Mouse (Mus musculus): ENCODE data around the gene Pkp1.

The Pkp1 gene

DNA sequence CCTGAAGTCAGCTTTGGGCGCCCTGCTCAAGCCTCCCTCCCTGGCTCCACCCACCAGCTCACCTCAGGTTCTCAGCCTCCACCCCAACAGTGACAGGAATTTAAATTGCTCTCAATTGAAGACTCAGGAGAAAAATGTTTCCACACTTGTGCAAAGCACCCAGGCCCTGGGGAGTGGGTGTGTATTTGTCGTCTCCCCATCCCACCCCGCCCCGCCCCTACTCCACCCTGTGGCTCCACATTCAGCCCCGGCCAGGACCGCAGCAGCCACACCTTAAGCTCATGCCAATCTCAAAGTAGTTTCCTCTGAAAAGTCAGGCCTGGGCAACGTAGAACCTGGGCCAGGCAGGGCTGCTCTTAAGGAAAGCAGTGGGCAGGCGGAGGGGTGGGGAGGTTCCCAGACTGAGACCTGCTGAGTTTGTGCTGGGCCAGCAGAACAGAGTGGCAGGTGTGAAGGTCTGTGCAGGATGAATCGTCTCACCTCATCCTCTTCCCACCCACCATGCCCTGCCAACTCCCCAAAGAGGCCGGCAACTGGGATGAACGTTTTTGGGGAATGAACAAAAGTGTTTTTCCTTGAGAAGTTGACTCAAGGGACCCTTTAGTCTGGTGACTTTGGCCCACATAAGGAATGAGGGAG, 61.8 kb downstream of the Pkp1 start:
- no peak for DNase-seq (ENCODE audit: low spot score)

DNA sequence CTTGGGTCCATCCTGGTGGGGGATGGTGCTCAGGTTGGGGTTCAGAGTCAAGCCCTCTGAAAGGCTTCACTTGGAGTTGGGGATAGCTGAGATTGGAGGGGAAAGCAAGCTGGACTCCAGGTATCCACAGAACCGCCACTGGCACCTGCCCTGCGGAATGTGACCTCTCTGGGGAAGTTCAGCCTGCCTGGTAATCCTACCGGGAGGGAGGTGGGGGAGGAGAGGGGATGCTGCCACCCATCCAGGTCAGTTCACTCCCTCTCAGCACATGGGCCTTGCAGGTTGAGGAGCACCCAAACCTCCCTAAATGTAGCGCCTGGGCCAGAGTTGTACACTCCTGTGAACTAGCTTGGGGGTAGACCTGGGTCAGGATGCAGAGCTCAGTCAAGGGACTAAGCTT, 62.9 kb downstream of the Pkp1 start:
- no peak for DNase-seq (ENCODE audit: low spot score)

DNA sequence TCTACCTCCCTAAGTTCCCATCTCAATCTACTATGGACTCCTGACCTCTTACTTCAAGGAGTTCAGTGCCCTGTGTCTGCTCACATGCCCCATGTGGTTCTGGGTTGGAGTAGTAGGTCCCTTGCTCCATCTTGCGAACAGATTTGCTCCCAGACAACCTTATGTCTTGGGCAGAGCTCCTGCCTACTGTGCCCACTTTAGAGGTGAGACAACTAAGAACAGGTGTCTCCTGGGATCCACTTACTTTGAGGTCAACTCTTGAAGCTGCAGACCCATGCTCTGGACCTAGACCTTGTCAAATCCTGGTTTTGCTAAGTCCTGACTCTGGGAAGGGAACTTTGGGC, 63.7 kb downstream of the Pkp1 start:
- DNase-seq (ENCODE audit: low spot score): no peak

DNA sequence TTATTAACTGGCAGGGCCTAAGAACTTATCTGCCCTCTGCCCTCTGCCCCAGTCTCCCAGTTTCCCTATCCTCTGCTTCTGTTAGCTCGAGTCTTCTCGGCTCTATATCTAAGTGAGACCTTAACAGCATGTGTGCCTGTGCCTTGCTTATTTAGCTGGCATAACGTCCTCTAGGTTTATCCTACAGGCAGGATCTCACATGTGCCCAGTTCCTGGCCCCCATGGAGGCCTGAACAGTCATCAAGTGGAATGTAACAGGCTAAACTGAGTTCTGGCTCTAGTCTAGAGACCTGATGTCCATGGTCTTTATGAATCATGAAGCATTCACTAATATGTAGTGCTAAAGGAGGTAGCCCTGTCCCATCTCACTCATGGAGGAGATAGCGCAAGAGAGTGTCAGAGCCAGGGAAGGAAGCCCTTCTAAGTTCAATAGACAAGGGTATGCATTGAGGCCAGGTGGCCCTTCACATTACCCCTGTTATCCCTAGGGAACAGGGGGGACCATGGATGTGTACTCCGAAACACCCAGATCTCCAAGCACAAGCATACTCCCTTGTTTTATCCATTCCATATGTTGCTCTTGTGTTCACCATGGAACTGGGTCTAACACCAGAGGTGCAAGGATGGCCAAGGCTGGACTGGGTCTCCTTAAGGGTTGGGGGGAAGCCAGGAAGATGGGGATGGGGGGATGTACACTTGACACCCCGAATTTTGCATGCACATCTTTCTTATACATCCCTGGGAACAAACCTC, 64.2 kb downstream of the Pkp1 start:
- no peak for DNase-seq (ENCODE audit: low spot score)

DNA sequence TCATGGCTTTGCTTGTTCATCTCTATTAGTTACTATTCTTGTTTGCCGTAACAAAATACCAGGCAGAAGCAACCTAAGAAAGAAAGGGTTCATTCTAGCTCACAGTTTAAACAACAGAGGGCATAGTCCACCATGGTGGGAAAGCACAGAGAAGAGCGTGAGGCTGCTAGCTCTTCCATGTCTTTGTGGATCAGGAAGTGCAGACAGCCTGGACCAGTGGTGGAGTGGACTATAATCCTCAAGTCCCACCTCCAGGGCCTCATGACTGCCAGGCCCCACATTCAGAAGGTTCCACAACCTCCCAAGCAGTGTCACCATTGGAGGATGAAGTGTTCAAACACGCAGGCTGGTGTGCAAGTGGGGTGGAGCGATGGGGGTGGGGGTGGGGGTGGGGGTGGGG, 65.8 kb downstream of the Pkp1 start:
- DNase-seq (ENCODE audit: low spot score): no peak

DNA sequence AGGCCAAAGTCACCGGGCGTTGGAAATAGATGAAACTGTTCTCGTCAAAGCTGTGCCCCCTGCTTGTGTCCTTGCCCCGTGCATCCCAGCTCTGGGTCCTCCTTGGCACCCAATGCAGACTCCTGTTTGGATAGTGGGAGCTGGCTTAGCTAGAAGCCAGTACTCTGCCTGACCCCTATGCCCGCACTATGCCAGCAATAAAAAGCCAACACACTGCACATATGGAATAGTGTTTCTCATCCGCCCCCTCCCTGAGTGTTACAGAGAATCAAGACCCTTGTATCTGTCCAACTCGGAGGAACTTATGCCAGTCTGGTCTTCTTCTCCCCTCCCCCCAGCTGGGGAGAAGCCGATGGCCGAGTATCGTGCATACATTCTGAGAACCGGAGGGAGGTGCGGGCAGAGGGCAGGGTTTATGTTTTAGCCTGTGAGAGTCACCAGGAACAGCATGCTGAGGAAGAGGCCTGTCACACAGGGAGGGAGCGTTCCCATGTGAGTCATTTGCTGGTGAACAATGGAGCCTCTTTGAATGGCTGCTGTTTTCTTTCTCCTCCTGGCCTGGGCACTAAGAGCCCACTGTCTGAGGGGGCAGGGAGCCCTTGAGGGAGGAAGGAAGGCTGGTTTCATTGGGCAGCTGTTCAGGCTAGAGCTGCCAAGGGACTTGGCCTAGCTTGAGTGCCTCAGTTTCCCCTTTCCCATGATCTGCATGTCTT, 66.8 kb downstream of the Pkp1 start:
- no peak for DNase-seq (ENCODE audit: low spot score)

DNA sequence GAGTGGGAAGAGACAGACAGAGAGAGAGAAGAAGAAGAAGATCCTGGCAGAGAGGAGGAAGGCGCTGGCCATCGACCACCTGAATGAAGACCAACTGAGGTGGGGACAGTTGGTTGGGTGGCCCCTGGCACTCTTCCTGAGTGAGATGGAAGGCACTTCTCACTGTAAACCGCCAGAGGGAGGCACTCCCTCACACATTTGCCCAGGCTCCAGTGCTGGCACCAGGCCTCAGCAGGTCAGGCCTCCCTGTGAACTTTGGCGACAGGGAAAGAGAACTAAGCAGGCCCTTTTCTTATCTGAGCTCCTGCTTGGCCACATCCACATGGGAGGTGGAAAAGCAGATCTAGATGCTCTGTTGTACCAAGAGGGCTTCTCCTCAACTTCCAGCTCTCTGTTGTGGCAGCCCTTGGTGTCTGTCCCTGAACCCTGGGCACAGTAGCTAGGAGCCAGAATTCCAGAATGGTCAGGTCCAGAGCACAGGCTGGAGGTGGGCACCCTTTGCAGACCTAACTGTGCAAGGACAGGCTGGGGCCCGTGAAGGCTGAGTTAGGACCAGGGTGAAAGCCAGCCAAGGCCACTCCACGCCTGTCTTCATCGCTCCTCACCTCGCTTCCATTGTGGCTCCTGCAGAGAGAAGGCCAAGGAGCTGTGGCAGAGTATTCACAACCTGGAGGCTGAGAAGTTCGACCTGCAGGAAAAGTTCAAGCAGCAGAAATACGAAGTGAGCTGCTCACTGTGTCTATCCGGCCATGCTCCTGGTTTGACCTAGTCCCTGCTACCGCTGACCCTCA, 68.1 kb downstream of the Pkp1 start:
- peak; percentile 78 for DNase-seq (ENCODE audit: low spot score)

DNA sequence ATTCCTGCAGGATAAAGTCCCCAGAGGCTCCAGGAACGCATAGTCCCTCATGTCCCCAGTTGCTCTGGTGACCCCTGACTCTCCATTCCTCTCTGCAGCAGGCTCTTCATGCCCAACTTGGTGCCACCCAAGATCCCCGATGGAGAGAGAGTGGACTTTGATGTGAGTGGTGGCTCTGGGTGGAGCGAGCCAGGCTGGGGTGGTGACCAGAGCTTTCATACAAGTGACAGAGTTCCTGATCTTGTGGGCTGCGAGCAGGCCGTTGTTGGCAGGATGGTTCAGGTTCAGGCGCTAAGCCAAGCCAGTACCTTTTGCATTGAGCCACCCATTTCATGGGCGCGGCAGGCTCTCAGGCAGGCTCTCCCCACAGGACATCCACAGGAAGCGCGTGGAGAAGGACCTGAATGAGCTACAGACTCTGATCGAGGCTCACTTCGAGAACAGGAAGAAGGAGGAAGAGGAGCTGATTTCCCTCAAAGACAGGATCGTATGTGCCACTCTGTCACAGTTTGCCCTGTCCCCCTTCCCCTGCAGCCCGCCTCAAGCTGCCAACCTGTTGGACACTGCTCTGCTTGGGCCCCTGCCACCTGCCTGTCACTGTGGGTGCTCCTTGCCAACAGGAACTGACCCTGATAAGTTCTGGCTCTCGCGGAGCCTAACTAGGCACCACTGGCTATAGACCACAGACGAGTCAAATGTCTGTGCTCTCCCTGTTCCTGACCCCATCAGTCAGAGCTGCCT, 71.2 kb downstream of the Pkp1 start:
- DNase-seq (ENCODE audit: low spot score): no peak

DNA sequence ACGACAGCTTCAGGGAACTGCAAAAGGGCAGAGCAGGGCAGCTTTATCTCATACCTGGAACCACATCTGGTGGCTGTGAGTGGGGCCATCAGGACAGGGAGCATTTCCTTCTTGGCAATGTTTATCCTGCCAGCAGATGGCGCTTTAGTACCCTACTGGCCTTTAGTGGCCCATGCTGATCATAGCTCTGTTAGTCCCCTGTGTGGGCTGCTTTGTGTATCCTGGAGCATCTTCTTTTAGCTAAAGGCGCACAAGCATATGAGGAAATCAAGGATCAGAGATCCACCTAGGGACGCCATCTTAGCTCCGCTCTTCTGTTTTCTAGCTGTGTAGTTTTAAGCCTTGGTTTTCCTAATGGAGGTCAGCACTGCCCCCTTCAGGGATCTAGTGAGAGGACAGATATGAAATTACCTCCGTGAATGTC, 71.9 kb downstream of the Pkp1 start:
- DNase-seq (ENCODE audit: low spot score): peak; percentile 67

DNA sequence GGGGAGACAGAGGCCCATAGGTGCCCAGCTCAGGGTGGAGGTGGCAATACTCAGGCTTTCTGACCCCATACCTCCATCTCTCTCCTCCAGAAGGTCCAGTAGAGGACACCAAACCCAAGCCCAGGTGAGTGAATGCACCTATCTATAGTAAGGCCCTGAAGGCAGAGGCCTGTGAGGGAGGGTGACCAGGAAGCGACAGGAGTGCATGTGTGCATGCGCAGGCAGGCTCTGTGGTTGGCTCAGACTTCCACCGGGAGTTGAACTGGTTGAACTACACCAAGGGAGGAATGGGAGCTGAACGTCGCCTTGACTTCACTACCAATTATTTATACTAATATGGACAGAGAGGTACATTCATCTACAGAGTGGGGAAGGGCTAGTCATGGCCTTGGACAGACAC, 72.4 kb downstream of the Pkp1 start:
- no peak for DNase-seq (ENCODE audit: low spot score)

DNA sequence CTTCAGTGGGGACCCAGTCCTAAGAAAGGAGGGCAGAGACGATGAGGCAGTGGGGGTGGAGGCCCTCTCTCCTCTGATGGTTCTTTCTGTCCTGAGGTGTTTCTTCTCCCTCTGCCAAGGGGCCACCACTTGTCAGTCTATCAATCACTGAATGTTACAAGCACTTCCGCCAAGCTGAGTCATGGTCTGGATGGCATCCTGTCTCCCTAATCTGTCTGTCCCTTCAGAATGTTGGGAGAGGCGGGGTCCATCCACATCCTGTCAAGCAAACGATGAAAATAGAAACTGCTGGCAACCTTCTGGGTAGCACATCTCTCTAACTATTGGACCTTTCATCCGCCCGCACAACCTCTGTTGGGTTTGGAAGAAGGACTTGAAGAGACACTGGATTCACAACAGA, 74.5 kb downstream of the Pkp1 start:
- no peak for DNase-seq (ENCODE audit: low spot score)

DNA sequence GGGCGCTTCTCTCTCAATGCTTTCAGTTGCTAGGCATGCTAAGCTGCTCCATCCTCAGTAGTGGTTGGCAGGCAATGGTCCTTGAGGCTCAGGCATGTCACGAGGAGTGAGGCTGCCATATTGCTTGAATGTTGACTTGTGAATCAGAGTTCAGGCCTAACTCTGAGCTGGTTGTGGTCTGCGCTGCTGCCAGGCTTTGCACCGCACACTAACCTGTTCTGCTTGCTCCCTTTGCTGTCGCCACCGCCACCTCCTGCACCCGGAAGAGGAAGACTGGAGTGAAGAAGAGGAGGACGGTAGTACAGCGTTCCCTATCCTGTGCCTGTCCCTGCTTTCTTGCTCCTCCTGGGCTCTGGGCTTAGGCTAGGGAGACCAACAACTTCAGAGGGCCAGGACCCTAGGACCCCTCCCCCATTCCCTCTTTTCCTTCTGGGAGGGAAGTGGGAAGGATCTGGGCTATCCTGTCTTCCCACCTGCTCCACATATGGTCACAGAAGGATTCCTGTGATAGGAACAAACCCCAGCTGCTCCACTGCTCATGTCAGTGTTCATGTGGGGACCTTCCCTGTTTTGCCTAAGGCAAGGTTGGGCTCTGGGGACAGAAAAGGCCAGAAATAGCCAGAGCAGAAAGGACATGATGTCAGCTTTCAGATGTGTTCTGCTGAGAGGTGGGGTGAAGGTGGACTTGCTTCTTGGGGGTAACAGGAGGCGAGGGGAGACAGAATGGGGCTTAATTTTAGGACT, 75.3 kb downstream of the Pkp1 start:
- no peak for DNase-seq (ENCODE audit: low spot score)

DNA sequence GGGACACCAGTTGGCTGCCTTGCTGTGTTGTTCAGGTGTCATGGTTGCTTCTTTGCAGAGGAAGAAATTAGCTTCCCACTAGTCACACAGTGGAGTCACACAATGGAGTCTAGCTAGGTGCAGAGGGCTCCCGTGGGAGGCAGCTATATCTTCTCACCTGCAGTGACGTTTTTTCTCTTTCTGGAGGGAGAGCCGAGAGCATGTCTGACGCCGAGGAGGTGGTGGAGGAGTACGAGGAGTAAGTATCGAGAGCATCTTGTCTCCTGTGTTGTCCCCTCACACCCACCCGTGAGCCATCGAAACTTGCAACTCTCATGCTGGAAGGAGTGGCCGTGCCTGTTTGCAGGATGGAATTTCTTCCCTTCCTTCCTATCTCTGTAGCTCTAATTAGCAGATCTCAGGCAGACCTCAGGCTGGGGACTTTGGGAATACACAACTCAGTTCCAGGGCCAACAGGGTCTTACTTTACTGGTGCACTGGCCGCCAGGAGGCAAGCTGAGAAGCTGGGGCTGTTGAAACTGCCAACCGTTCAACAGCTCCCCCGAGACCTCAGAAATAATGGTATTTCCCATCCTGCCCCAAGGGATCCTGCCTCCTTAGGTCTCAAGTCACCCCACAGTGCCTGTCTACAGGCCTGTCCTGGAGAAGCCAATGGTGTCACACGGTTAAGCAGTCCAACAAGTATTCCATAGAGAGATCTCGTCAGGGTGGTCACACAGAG, 78.2 kb downstream of the Pkp1 start:
- DNase-seq (ENCODE audit: low spot score): no peak

DNA sequence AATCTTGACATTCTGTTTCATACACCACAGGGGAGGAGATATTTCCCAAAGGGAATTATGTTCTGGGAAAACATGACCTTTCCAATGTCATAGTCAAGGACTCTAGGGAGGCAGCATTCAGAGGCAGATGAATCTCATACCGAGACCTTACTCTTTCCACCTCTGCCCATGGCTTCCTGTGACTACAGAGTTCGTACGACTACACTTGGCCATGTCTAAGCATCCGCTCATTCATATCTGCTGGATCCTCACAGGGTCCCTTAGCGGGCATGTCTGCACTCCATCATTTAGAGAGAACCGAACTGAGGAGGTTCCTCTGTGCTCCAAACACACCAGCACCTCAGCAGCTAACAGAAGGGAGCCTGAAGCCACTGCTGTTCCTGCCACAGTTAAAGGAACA, 79.9 kb downstream of the Pkp1 start:
- no peak for DNase-seq (ENCODE audit: low spot score)

DNA sequence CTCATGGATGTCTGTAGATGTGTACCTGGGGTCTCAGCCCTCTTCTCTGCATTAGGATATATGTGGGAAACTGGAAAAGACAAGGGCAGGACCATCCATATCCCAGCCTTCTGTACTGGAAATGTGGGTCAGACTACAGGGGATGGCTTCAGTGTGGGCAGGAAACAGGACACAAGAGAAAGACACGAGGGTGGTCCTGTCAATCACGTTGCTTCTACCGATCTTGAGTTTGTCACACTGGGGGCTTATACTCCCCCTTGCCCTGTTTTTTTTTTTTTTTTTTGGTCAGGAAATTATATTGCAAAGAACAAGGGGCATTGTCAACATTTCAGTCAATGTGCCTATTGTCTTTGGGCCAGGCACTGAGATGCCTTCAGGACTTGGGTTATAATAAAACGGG, 80.4 kb downstream of the Pkp1 start:
- DNase-seq (ENCODE audit: low spot score): no peak

DNA sequence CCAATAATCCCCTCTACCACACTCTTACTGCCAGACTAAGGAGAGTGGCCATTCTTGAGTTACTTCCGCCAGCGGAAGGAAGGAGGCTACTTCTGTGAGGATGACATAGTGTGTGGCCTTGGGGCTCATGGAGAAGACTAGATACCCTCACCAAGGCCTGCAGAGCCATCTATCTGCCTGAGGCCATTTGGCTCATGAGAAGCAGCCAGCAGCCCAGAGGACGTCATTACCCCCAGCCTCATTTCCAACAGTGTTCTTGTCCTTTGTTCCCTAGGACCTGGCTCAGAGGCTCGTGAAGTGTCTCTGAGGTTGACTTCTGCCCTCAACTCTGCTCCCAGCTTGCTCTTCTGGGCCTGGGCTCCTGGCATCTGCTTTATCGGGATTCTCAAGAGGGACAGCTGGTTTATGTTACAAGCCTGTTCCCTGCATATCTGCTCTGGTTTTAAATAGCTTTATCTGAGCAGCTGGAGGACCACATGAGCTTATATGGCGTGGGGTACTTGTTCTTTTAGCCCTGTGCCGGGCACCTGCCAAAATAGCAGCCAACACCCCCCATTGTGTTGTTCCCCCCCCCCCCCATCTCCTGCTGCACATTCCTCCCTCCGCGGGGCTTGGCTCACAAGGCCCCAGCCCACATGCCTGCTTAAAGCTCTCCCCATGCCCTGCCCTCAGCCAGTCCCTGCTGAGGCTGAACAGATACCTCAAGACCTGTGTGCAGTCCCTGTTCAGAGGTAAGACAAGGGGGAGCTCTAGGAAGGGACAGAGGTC, 83.1 kb downstream of the Pkp1 start, which contains the start of gene Tnnt2:
Gene Tnnt2 (plus strand): TSS at position 639 of the 768 bp plus-strand sequence.
- DNase-seq (ENCODE audit: low spot score): no peak

DNA sequence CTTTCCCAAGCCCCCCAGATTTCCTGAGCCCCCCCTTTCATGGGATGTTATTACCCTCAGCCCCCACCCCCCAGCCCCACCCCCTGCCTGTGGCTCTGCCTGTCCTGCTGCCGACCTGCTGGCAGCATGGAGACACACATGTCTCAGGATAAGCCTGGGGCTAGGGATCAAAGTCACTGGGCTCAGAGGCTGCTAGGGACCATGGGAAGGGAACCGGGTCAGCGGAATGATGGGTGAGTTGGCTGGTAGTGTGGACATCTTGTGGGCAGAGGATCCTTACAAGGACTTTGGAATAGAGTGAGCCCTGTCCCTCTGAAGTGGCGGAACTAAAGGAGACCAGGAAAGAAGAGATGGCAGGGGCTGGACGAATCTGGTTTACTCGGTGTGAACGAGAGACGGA, 84.0 kb downstream of the Pkp1 start:
- DNase-seq (ENCODE audit: low spot score): no peak

DNA sequence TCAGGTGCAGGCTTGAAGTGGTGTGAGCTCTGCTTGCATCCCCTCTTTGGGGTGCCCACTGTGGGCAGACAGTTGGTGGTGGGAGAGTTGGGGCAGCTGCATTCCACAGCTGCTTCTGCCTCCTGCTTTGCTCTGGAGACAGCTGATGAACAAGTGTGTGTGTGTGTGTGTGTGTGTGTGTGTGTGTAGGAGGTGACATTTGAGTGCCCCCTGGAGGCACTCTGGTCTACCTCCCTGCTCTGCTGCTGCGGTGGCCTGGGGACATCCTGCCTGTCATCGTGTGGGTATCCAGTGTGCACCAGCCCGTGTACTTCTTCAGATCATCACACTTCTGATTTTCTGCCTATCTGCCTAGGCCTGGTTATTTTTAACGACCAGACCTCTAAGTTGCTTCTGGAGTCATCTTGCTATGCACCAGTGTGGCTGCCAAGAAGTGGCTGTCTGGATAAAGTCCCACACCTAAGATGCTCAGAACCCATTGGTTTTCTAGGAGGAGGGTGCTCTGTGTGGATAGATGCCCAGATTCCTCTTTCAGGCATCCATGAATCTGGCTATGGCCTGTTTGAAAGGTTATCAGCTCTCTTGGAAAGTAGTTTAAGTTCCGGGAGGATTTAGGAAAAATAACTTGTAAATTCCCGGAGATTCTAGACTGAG, 84.7 kb downstream of the Pkp1 start:
- no peak for DNase-seq (ENCODE audit: low spot score)

DNA sequence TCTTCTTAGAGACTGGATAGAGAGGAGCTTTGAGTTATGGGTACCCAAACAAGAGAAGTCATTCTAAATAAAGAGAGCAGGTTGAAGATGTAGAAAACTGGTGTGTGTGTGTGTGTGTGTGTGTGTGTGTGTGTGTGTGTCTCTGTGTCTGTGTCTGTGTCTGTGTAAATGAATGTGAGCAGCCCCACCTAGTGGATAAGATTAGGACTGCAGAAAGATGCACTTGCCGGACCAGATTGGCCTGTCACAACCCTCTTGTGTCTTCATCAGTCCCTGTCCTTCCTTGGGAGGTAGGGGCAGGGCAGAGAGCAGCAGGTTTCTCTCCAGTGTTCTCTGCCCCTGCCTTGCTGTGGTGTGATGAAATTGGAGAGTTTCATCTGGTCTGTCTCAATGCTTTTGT, 90.1 kb downstream of the Pkp1 start:
- DNase-seq (ENCODE audit: low spot score): no peak

Measured in testis, postnatal 10 days (tissue).